Mouse (Mus musculus): ENCODE data around the gene Eif4a1.

Eif4a1 gene

DNA sequence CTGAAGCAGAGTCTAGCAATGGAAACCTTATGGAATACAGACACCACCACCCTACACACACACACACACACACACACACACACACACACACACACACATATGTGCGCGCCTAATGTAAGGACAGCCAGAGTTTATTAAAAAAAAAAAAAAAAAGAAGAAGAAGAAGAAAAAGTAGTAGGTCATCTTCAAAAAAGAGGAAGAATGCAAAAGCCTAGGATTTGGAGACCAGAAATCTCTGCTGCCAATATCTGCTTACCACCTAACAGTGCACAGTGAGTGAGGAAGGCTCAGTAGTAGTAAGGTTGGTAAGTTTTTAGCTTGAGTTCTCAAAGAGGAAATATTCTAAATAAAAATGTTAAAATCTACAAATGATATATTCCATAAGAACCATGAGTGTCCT, 6.9 kb upstream of the Eif4a1 start:
- DNase-seq (ENCODE audit: low spot score in 2 of 2) = no peak

DNA sequence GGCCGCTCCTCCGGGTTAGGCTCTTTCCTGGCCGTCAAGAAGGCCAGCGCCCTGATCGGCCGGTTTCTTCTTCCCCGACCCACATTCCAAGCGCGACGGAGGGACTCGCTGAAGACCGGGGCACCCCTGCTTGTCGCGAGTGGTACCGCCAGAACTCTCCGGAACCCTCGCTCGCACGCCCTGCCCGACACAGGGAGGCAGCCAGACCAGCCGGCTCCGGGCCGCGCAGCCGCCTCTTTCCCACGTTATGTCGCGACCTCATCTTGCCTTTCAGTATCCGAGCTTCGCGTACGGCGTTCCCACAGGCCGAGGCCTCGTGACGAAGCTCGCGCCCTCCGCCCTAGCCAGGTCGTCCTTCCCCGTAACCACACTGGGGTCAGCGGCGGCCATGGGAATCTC, 498 bp downstream of the Eif4a1 start:
- DNase-seq (ENCODE audit: low spot score in 2 of 2) = no peak

DNA sequence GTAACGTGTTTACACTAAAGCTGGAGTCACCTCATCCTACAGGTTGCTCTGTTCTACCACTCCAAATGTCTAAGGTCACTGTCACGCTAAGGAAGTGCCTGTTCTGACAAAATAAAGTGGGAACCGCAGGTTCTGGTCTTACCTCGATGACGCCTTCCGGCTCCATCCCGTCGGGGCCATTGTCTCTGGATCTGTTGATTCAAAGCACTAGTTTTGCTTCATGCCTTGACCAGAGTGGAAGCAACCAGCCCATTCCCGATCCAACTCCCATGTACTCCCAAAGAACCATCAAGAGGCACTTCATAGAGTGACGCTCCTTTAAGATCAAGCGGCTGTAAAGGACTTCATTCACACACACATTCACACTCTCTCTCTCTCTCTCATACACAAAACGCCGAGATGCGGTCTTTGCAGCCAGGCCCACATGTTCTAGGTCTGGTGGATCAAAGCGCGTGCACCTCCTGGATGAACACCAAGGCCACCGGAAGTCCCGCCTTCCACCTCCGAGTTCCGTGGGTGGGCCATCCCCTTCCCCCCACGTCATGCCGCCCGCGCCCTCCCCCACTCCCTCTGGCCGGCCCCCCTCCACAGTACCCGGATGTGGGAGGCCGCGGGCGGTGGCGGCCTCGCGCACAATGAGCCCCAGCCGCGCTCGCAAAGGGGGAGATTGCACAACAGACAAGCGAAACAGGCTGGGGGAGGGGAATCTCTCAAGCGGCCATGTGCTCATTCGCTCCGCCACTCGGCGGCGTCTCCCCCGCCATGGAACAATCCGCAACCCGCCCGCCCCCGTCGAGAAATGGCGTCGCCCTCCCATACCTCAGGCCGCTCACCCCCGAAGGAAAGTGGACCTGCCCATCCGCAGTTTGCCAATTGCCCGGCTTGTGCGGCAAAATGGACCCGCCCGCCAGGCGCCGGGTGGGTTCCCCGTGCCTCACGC, 1.2 kb downstream of the Eif4a1 start:
- DNase-seq (ENCODE audit: low spot score in 2 of 2) = peak; percentile 84 to 93

DNA sequence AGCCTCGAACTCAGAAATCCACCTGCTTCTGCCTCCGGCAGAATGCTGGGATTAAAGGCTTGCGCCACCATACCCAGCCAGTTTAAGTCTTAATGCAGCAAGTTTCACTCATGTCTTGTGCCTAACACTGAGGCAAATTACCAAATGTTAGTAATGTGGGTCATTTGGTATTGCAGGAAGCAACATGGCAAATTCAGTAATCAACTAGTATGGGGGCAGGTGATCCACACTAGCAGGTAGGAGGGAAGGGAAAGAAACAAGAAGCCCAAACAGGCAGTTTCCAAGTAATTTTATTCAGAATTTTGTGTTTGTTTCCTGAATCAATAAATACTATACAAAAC, 5.6 kb downstream of the Eif4a1 start:
- DNase-seq (ENCODE audit: low spot score in 2 of 2) = no peak

DNA sequence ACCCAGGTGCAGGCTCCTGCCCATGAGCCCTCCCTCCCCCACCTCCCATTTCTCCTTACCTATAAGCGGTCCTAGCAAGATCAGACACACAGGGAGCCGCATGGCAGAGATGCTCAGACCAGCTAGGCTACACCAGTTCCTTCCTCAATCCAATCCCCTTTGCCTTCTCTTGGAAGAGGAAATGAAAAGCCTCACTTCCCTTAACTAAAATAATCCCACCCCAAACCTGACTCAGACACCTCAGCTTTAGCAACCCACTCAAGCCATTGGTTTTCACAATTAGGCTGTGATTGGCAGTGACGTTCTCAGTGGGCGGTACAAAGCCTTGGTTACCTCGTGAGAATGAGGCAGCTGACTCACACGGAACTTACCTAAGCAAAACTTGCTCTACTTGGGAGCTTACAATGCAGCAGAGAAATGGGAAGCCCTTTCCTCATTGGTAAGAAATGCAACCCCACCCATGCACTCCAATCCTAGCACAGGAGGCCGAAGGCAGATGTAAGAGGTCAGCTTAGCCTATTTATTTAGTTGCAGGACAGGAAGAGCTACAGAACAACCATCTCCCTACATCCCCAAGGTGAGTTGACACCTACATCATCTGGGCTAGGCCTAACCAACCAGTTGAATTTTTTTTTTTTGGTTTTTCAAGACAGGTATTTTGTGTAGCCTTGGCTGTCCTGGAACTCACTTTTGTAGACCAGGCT, 6.1 kb downstream of the Eif4a1 start, which contains the start of gene Cd68:
Cd68 (minus strand) TSS at position 193 of the 704 bp plus-strand sequence.
- no peak for DNase-seq (ENCODE audit: low spot score in 2 of 2)

DNA sequence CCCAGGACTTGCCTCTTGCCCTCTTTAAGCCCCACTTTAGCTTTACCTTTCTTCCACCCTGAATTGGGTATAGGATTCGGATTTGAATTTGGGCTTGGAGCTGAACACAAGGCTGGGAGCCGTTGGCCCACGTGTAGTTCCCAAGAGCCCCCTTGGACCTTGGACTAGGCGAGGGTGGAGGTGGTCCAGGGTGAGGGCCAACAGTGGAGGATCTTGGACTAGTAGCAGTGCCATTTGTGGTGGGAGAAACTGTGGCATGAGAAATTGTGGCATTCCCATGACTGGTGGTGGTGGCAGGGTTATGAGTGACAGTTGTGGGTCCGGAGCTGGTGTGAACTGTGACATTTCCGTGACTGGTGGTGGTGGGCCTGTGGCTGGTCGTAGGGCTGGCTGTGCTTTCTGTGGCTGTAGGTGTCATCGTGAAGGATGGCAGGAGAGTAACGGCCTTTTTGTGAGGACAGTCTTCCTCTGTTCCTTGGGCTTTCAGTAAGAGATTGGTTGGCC, 6.7 kb downstream of the Eif4a1 start:
- DNase-seq (ENCODE audit: low spot score in 2 of 2) = no peak

DNA sequence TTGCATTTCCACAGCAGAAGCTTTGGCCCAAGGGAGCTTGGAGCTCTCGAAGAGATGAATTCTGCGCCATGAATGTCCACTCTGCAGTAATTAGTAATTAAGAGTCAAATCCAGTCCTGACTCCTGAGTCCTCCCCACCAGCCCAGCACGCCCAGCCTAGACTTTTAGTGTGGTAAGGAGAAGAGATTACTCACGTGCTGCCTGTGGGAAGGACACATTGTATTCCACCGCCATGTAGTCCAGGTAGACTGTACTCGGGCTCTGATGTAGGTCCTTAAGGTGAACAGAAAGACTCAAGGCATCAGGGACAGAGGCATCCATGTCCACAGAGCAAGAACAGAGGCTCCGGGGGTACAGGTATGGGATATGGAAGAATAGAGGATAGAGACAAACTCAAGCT, 7.4 kb downstream of the Eif4a1 start:
- DNase-seq (ENCODE audit: low spot score in 2 of 2) = no peak

DNA sequence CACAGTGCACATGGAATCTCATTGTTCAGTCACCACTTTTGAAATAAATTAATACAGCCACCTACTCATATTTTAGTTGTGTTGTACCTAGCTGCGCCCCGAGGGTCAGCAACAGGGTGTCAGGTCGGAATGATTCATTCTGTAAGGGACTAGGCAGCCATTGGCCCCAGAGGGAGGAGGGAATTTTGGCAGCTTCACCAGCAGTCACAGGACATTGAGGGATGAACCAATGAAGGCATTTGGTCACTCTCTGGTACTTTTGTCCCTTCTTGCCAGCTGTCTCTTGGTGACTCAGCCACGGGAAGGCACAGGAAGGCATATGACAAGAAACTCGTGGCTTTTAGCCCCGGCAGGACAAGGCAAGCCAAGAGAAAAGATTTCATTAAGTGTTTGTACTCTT, 8.4 kb downstream of the Eif4a1 start:
- no peak for DNase-seq (ENCODE audit: low spot score in 2 of 2)

DNA sequence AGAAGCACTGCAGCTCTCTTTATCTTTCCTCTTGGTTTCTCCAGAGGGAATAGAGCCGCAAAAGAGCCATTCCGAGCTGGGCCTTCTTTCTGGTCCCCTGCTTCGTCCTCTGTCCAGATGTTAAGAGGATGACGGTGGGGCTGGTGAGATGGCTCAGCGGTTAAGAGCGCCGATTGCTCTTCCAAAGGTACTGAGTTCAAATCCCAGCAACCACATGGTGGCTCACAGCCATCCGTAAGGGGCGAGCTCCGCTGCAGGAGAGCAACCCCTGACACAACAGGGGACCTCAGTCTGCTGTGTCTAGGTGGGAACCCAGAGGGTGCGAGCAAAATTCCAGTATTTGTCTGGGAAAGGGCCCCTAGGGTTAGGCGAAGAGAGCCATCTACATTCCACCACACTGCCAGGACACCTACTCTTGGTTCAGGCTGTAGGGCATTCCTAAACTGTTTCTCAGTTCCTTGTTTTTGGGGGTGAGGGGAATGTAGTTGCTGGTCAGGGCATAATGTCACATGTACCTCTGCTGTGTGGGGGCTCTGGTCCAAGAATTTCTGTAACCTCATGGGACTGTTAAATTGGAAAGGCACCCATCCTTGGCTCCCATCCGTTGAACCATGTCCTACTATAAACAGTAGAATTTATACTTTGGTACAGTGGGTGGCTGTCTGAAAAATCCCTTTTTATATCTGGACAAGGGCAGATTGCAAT, 9.1 kb downstream of the Eif4a1 start:
- DNase-seq (ENCODE audit: low spot score in 2 of 2) = no peak

DNA sequence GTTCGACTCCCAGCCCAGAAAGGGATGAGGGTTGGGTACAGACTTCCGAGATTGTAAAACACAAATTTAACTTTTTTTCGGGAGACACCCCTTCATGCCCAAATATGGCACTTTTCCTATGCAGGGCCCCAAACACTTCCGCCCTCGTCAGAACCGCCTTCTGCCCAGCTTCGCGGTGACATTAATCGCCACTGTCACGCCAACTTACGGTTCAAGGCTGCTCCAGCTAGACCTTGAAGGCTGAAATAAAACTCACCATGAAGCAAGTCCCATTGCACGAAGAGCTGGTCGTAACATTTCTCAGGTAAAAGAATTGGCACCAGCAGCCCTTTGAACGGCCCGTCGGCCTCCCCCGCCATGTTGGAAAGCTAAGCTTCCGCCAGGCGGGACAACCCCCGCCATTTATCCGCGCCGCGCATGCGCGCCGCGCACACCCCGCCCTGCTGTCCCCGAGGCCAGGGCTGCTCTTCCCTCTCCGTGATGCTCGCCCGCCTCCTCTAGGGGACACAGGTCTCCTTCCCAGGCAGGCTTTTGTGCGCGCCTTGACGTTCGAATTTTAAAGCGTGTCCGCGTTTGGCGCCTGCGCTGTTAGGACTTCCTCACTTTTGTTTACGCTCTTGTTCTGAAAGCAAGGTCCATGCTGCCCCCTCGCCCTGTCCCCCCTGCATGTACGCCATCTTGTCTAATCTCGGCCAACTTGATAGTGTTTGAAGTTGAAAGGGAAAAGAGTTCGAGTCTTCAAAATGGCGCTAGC, 9.8 kb downstream of the Eif4a1 start, which contains the start of gene Mpdu1:
Mpdu1 (minus strand) TSS at position 430 of the 754 bp plus-strand sequence.
- peak; percentile 89 to 93 for DNase-seq (ENCODE audit: low spot score in 2 of 2)

DNA sequence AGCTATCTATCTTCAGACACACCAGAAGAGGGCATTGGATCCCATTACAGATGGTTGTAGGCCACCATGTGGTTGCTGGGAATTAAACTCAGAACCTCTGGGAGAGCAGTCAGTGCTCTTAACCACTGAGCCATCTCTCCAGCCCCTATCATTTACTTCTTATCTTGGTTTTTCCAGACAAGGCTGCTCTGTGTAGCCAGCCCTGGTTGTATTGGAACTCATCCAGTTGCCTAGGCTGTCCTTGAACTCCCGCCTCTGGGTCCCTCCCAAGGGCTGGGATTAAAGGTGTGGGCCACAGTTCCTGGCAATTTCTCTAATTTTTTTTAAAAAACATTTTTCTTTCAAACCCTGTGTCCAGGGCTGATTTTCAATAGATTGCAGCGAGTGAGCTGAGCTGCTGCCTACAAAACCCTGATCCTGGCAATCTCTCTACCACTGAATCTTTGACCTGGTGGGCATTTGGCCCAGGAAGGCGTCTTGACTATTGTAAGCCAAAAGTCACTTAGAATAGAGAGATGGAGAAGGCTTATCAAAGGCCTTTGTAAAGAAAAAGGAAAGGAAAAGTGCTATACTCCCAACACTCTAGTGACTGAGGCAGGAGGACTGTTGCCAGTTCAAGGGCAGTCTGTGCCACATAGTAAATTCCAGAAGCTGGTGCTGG, 10.9 kb downstream of the Eif4a1 start:
- DNase-seq (ENCODE audit: low spot score in 2 of 2) = no peak

DNA sequence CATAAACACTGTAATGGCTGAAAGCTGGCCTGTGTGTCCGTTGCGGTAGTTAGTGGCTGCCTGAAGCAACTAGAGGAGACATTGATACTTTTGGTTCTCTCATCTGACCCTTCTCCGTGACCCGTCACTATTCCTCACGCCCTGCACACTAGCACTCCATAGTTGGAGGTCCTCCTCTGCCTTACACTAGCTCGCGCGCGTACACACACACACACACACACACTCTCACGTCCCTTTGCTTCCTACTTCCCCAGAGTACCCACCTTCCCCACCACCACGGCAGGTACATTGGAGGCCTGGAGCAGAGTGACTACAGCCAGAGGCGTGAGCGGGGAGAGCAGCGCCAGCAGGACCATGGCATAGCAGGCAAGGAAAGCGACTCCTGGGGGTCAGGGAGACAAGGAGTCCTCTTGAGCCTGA, 14.8 kb downstream of the Eif4a1 start:
- DNase-seq (ENCODE audit: low spot score in 2 of 2) = no peak

DNA sequence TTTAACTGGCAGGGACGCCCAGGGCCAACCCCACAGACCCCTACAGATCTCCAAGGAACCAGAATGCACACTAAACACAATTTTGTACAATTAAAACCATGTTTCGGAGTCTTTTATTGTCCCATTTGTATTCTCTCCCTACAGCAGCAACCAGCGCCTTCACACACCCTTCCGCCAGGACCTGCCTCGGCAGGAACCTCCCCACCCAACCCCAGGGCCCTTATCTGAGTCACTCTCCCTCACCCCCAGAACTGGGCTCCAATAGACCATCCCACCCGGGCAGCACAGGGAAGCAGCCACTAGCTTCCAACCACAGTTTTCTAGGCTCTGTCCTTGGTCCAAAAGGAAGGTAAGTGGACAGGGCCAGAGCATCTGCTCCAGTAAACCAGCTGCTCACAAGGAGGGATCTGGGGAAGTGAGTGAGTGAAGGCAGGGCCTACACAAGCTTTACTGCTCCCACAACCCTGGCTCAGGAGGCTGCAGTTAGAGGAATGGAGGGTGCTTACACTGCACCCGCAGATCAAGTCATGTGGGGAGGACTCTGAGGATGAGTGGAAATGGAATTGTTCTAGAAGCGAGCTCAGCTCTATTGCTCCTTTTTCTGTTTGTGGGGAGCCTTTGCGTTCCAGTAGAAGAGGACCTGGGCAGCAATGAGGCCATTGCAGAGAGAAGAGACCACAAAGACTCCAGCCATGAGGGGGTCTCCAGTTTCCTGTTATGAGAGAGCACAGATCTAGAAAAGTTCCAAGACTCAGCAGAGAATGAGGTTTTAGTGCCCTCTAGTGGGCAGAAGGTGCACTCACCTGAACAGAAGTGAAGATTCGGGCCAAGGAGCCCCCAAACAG, 15.4 kb downstream of the Eif4a1 start:
- DNase-seq (ENCODE audit: low spot score in 2 of 2) = peak in 1 of 2 experiments; percentile 62

DNA sequence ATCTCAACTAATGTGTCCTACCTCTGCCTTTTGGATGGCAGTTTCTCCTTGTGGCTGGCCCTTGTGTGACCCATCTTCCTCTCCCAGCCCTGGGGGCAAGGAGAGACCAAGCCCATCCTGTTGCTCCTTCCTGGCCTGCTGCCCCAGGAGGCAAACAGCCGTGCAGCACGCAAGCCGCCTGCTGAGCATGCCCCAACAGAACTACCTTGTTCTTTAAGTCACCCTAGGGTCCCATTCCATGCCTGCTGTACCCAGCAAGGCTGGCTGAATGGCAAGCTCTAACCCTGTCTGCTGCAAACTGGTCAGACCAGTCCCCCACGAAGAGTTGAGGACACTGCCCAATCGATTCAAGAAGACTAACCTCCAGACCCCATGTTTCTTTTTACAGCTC, 16.2 kb downstream of the Eif4a1 start:
- DNase-seq (ENCODE audit: low spot score in 2 of 2) = peak; percentile 56 to 67

DNA sequence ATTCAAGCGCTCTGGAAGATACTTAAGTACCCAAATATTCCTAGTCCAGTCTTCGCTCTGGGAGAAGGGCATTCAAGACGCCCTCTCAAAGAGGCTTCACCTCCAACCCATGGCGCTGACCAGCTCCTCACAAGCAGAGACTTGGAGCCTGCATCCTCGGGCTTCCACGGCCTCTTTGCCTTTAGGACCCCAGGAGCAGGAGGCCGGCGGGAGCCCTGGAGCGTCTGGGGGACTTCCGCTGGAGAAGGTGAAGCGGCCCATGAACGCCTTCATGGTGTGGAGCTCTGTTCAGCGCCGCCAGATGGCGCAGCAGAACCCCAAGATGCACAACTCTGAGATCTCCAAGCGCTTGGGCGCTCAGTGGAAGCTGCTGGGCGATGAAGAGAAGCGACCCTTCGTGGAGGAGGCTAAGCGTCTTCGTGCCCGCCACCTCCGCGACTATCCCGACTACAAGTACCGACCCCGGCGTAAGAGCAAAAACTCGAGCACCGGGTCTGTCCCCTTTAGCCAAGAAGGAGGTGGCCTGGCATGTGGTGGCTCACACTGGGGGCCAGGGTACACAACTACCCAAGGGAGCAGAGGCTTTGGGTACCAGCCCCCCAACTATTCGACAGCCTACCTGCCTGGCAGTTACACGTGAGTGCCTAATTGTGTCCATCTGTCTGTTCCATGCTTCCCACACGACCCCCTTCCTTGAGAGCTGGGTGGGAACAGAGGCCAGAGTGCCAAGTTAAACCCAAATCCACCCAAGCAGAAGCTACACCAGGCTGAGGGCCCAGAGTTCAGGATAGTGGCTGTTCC, 16.8 kb downstream of the Eif4a1 start, which contains the start of gene Sox15:
Sox15 (plus strand) TSS at position 51 of the 801 bp plus-strand sequence.
- peak; percentile 70 to 72 for DNase-seq (ENCODE audit: low spot score in 2 of 2)

DNA sequence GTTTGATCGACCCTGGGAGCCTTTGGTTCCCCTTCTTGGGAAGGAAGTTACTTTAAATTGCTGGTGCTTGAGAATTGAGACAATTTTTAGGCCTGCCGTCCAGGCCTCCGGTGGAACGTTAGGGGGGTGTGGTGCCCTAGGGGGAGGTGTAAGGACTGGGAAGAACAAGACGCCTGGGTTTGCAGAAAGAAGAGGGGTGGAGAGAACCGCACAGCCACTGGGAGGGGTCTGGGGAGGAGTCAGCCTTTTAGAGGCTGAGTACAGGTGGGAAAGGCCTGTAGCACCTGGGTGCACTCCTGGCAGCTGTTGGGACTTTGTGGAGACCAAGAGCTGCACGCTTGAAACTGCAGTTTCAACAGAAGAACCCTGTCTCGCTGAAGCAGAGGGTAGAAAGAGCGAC, 17.5 kb downstream of the Eif4a1 start:
- peak in 1 of 2 experiments; percentile 54 for DNase-seq (ENCODE audit: low spot score in 2 of 2)

DNA sequence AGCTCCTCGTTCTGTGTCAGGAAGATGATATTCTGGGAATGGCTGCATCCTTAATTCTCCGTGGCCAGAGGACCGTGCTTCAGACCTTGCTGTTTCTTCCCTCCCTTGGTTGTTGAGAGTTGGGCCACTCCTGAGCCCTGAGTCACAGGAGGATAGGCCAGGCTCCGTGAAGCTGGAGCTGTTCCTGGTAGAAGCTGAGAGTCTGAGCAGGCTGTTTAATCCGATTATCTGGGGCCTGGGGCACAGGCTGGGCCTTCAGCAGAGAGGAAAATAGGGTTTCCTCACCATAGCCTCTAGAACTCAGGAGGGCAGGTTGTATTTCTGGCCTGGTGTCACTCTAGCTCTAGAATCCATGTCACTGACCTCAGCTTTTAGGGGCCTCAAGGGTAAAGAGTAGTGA, 18.8 kb downstream of the Eif4a1 start:
- DNase-seq (ENCODE audit: low spot score in 2 of 2) = no peak

DNA sequence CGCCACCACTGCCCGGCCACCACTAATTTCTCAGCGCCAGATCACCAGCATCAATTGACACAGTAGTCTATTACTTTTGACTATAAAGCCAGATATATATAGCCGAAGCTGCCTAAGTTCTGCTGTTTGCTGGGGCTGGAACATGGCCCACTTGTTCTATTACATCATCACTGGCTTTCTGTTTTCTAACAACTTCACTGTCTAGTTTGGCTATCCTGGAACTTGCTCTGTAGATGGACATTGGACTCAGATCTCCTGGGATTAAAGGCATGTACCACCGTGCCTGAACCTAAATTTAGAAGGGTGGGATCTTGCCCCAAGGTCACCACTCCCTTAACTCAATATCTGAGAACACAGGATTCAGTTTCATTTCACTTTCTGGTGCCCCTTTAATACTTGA, 26.4 kb downstream of the Eif4a1 start:
- DNase-seq (ENCODE audit: low spot score in 2 of 2) = no peak

DNA sequence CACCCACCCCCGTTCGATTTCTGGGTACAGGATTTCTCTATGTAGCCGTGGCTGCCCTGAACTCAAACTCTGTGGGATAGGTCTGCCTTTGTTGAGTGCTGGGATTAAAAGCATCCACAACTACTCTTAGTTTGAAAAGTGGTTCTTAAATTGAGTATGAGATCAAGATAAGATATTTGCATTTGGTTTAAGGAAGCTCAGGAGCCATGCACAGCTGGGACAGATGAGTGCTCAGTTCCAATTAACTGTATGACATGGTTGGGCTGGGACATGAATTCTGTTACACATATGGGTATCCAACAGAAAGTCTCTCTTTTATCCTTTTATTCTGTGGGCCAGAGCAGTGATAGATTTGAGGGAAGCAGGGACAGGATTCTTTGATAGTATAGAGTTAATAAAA, 36.8 kb downstream of the Eif4a1 start:
- DNase-seq (ENCODE audit: low spot score in 2 of 2) = no peak
